Mouse (Mus musculus) forebrain, embryonic 16.5 days (tissue): Measurements from ENCODE around the gene Nr1d2. TPM values are rescaled to one million over a fixed set of nuclear protein-coding genes. Genes with fewer than 3 reads are reported as not detected.
A peak's percentile ranks its signal among the peaks of the same experiment; 100 is the strongest.
"Not testable (repeated sequence)": the region's sequence is repeated elsewhere in the genome, so short reads cannot be mapped to it uniquely, and the experiment has no call there.

ENCODE experiments used
- ATAC-seq: fragments of 200-750 bp; cut with Nextera tagmentation; 2 replicates; pipeline ENCODE4 v1.8.0; 2017; ENCODE audit warnings: mild to moderate bottlenecking, moderate library complexity
- H3K27ac ChIP-seq: fragments of 300-500 bp; sonication (generic); 2 replicates; pipeline ENCODE4 v1.5.1; 2014; ENCODE audit warnings: low read length, control low read depth
- H3K27me3 ChIP-seq: fragments of 300-500 bp; sonication (generic); replicated peaks from 2 replicates; pipeline ENCODE4 v1.6.1; 2014; ENCODE audit warnings: low read length; ENCODE audit not compliant: control insufficient read depth, insufficient read depth
- H3K36me3 ChIP-seq: fragments of 300-500 bp; sonication (generic); 2 replicates; pipeline ENCODE4 v1.6.1; 2014; ENCODE audit not compliant: control insufficient read depth, insufficient read depth
- H3K4me1 ChIP-seq: fragments of 300-500 bp; sonication (generic); replicated peaks from 2 replicates; pipeline ENCODE4 v1.6.1; 2014; ENCODE audit warnings: low read length; ENCODE audit not compliant: control insufficient read depth, insufficient read depth
- H3K4me2 ChIP-seq: fragments of 300-500 bp; sonication (generic); 2 replicates; pipeline ENCODE4 v1.6.1; 2014; ENCODE audit warnings: mild to moderate bottlenecking, low read length, control low read depth
- H3K4me3 ChIP-seq: fragments of 300-500 bp; sonication (generic); replicated peaks from 2 replicates; pipeline ENCODE4 v1.5.1; 2014; ENCODE audit warnings: mild to moderate bottlenecking, low read length, control low read depth
- H3K9ac ChIP-seq: fragments of 300-500 bp; sonication (generic); replicated peaks from 2 replicates; pipeline ENCODE4 v1.6.1; 2014; ENCODE audit warnings: low read depth, low read length, control low read depth
- H3K9me3 ChIP-seq: fragments of 300-500 bp; sonication (generic); 2 replicates; pipeline ENCODE4 v1.6.1; 2016; ENCODE audit warnings: low read length; ENCODE audit not compliant: control insufficient read depth
- WGBS: fragments of 180-500 bp; shearing (Covaris S2); extraction: QIAGEN DNeasy Blood & Tissue Kit; methylation state at CpG from one replicate; pipeline ENCODE4 v1.1.7; 2014; 5-methylcytosine and 5-hydroxymethylcytosine counted together
- polyA plus RNA-seq: library from polyadenylated mRNA; unstranded; fragments of >200 nt; fragmentation: Nextera tagmentation; extraction: Ambion mirVana; gene quantifications from 2 replicates; pipeline ENCODE4 v1.2.1, GENCODE M21; 2015

Gene Nr1d2
- polyA plus RNA-seq, 1 experiment from 2014 or later: 6.9 TPM

DNA sequence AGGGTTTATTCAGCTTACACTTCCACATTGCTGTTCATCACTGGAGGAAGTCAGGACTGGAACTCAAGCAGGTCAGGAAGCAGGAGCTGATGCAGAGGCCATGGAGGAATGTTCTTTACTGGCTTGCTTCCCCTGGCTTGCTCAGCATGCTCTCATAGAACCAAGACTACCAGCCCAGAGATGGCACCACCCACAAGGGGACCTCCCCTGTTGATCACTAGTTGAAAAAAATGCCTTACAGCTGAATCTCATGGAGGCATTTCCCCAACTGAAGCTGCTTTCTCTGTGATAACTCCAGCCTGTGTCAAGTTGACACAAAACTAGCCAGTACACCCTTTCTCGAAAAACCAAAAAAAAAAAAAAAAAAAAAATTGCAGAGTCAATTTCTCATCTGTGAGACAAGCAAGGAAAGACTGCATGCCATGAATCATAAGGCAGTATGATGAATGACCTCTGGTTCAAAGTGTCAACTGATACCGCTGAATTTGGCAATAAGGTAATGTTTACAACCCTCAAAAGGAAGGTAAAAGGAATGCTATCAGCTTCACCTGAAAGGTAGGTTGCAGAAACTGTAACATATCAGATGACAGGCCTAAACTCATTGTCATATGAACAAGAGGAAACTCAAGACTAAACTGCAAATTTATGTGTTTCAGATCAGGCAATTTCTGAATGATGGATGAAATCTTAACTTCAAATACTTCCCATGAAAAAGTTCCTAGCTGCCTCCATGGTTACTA is 2.3 kb downstream of the Nr1d2 start:
- H3K27ac ChIP-seq, H3K4me3 ChIP-seq, H3K4me1 ChIP-seq, H3K9me3 ChIP-seq, H3K9ac ChIP-seq, ATAC-seq, H3K27me3 ChIP-seq, H3K36me3 ChIP-seq, H3K4me2 ChIP-seq: not testable (repeated sequence)
- 96% methylated on average over 2 of the region's 2 CpGs for WGBS

DNA sequence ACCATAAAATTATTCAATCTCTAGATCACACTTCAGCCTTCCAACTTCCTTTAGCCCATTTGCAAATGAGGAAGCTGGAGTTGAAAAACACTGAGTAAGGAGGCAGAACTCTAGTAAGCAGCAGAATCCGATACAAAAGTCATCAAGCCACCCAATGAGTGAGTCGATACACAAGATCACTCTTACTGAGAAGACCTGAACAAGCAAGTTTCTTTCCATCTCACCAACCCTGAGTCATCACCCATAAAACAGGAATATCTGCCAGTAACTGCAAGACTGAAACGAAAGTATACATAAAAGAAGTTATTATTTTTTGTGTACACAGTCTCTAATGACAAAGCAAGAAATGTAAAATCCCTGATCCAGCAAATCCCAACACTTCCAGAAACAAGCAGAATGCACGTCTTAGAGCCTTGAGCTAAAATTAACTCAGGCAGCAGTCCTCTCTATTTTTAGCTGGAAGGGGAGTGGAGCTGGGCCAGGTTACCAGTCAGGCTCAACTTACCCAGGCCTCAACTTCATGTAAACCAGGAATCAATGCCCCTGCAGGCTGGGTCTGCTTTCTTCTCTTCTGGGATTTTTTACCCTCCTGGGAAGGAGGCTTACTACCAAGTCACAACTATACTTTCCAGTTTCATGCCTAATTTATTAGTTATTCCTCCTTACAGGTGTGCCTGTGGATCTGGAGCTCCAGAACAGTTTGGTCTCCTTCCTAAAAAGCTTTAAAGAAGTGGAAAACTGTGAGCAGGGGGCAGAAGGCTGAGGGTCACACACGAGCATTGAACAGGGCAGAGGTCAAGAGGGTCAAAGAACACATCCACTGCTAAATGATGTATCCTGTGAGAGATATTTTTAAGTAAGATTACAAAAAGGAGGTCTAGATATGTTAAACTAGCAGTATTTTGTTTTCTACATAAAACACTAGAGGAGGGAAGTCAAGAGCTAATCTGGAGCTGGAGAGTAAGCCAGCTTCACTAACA is 4.7 kb downstream of the Nr1d2 start:
- Histone ChIP-seq H3K9ac (no peak overlapping the region), H3K4me3 (no peak overlapping the region), H3K9me3 (no peaks in the 10 kb centered on the region), H3K4me1 (peaks cover 6% of the 10 kb centered on the region; the same call in 1 of the 2 replicates), H3K4me2 (no peak overlapping the region), H3K36me3 (no peaks in the 10 kb centered on the region), H3K27ac (no peak overlapping the region), H3K27me3 (no peaks in the 10 kb centered on the region)
- 70% methylated on average over 5 of the region's 5 CpGs for WGBS
- no peak for ATAC-seq

DNA sequence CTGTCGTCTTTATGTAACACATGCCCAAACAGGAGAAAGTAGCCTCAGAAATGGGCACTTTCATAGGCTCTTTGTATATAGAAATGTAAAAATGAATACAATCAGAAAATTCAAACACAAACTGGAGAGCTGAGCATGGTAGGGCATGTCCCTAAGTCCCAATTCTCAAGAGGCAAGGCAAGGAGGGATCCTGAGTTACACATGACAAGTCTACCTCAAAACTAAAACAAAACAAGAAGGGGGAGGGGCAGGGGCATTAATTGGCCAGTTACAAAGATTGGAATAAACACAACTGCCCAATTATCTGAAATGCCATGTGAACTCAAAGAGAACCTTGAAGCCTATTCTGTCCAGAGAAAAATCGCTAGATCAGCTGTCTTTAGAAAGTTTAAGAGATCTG is 5.9 kb downstream of the Nr1d2 start:
- Histone ChIP-seq H3K36me3 (no peaks in the 10 kb centered on the region), H3K4me2 (no peak overlapping the region), H3K27ac (no peak overlapping the region), H3K27me3 (no peaks in the 10 kb centered on the region), H3K4me3 (no peak overlapping the region), H3K9ac (no peak overlapping the region), H3K9me3 (no peaks in the 10 kb centered on the region), H3K4me1 (peaks cover 6% of the 10 kb centered on the region; the same call in 1 of the 2 replicates)
- no peak for ATAC-seq
- 70% methylated on average over 2 of the region's 2 CpGs for WGBS

DNA sequence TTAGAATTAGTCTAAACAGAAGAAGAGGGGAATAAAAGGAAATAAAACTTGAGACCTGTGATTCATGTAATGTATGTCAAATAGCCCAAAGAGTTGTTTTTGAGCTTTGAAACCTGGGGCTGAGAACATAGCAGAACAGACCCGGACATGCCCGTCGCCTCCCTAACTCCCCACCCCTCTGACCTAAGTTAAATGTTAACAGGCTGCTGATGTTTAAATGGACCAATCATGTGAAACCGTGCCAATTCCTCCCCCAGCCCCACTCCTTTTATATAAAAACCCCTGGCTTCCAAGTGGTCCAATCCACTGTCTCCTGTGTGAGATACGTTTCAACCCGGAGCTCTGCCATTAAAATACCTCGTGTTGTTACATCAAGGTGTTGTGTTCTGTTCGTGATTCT is 7.1 kb downstream of the Nr1d2 start:
- not testable (repeated sequence) for H3K4me3 ChIP-seq, H3K27ac ChIP-seq, H3K4me1 ChIP-seq, H3K36me3 ChIP-seq, H3K9me3 ChIP-seq, ATAC-seq, H3K4me2 ChIP-seq, H3K27me3 ChIP-seq, H3K9ac ChIP-seq
- 95% methylated on average over 8 of the region's 8 CpGs for WGBS

DNA sequence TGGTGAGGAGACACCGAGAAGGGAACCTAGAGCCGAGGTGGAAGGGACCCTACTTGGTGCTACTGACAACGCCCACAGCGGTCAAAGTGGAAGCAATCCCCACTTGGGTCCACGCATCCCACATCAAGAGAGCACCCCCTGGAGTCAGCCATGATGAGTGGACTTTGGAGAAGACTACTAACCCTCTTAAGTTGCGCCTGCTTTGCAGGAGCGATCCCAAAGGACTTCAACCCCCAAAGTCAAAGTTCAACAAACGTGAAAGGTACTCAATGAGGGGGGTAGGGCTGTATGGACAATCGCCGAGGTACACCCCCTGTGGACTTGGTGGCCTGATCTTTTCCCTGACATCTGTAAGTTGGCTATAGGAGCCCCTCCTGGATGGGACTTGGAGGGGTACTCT is 9.2 kb downstream of the Nr1d2 start:
- not testable (repeated sequence) for H3K9ac ChIP-seq, H3K27me3 ChIP-seq, H3K4me3 ChIP-seq, H3K36me3 ChIP-seq, H3K4me1 ChIP-seq, H3K4me2 ChIP-seq, H3K27ac ChIP-seq, ATAC-seq, H3K9me3 ChIP-seq
- 94% methylated on average over 10 of the region's 10 CpGs for whole genome bisulfite sequencing

DNA sequence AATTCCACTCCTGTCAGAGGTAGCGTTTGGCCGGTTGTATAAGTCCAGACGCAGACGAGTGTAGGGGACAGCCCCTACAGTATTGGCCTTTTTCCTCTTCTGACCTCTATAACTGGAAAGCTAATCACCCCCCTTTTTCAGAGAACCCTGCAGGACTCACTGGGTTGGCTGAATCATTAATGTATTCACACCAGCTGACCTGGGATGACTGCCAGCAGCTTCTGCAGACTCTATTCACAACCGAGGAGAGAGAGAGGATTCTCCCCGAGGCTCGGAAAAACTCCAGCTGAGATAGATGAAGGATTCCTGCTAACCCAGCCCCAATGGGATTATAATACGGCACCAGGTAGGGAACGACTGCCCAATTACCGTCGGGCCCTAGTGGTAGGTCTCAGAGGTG is 12.7 kb downstream of the Nr1d2 start:
- not testable (repeated sequence) for H3K36me3 ChIP-seq, H3K27ac ChIP-seq, H3K4me1 ChIP-seq, H3K4me2 ChIP-seq, H3K27me3 ChIP-seq, H3K9ac ChIP-seq, H3K4me3 ChIP-seq, H3K9me3 ChIP-seq
- peak; percentile 40; the same call in 1 of the 2 replicates for ATAC-seq
- WGBS: 34% methylated on average over 11 of the region's 11 CpGs

DNA sequence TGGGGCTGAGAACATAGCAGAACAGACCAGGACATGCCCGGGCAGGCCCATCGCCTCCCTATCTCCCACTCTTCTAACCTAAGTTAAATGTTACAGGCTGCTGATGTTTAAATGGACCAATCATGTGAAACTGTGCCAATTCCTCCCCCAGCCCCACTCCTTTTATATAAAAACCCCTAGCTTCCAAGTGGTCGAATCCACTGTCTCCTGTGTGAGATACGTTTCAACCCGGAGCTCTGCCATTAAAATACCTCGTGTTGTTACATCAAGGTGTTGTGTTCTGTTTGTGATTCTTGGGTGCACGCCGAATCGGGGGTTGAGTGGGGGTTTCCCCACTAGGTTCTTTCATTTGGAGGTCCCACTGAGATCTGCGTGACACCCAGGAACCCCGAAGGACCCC is 13.5 kb downstream of the Nr1d2 start:
- H3K4me3 ChIP-seq, H3K27ac ChIP-seq, H3K9me3 ChIP-seq, H3K4me1 ChIP-seq, H3K36me3 ChIP-seq, H3K27me3 ChIP-seq, ATAC-seq, H3K4me2 ChIP-seq, H3K9ac ChIP-seq: not testable (repeated sequence)
- 95% methylated on average over 11 of the region's 11 CpGs for whole genome bisulfite sequencing

DNA sequence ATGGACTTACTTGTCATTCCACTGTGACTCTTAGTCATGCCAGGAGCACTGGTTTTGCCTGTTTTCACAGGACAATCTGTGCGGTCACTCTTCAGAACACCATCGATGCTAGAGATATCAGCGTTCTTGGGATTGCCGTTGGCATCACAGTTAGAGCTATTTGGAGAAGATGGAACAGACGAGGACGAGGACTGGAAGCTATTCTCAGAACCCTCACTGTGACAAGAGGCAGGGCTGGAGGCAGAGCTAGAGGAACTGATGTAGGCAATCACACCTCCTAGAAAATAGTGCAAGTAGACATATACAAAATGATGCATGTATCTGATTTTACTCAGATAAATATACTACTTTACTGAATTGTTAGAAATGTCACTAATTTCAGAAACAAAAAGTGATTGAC is 16.9 kb downstream of the Nr1d2 start:
- Histone ChIP-seq H3K9me3 (no peaks in the 10 kb centered on the region), H3K9ac (no peak overlapping the region), H3K36me3 (no peaks in the 10 kb centered on the region), H3K27ac (no peak overlapping the region), H3K4me2 (no peak overlapping the region), H3K27me3 (no peaks in the 10 kb centered on the region), H3K4me3 (no peak overlapping the region), H3K4me1 (peaks cover 3% of the 10 kb centered on the region; the same call in 1 of the 2 replicates)
- 93% methylated on average over 6 of the region's 6 CpGs for WGBS
- ATAC-seq: no peak

DNA sequence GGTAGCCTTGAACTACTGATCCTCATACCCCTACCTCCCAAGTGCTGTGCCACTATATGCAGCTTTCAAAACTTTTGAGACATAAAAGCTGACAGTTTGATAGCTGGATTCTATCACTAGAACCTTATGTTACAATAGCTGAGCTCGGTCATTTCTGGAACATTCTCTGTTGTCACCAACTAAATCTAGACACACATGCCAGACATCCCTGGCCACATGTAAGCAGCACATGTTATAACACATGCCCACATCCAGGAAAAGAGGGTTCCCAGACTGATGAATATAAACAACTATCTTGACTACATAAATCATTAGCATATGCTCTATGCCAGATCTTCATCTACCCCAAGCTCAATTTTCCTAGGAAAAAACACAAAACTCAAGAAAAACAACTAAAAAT is 21.8 kb downstream of the Nr1d2 start:
- no peaks in the 10 kb centered on the region for H3K27me3 ChIP-seq
- peak; percentile 62; the same call in 1 of the 2 replicates for ATAC-seq
- H3K9ac ChIP-seq: no peak overlapping the region
- H3K27ac ChIP-seq: no peak overlapping the region
- 60% methylated on average over 1 of the region's 1 CpGs for WGBS
- H3K4me3 ChIP-seq: no peak overlapping the region
- H3K9me3 ChIP-seq: no peaks in the 10 kb centered on the region
- H3K4me2 ChIP-seq: no peak overlapping the region
- H3K4me1 ChIP-seq: no peaks in the 10 kb centered on the region
- H3K36me3 ChIP-seq: no peaks in the 10 kb centered on the region
